Mouse (Mus musculus) hindbrain, embryonic 16.5 days (tissue): ENCODE results near the gene Degs1. TPM values are rescaled to one million over a fixed set of nuclear protein-coding genes. Genes with fewer than 3 reads are reported as not detected.

Experiments used
- ATAC-seq: fragments of 200-750 bp; cut with Nextera tagmentation; 2 replicates; pipeline ENCODE4 v1.8.0; 2017; ENCODE audit warnings: moderate TSS enrichment, moderate library complexity
- H3K27ac ChIP-seq: fragments of 300-500 bp; sonication (generic); 2 replicates; pipeline ENCODE4 v1.5.1; 2014; ENCODE audit warnings: low read depth, mild to moderate bottlenecking, control low read depth, low read length, moderate library complexity
- H3K27me3 ChIP-seq: fragments of 300-500 bp; sonication (generic); replicated peaks from 2 replicates; pipeline ENCODE4 v1.6.1; 2014; ENCODE audit warnings: low read length; ENCODE audit not compliant: control insufficient read depth, insufficient read depth
- H3K36me3 ChIP-seq: fragments of 300-500 bp; sonication (generic); 2 replicates; pipeline ENCODE4 v1.6.1; 2014; ENCODE audit warnings: mild to moderate bottlenecking, low read length, moderate library complexity, mixed read lengths; ENCODE audit not compliant: control insufficient read depth, insufficient read depth
- H3K4me1 ChIP-seq: fragments of 300-500 bp; sonication (generic); 2 replicates; pipeline ENCODE4 v1.6.1; 2014; ENCODE audit warnings: low read depth, low read length; ENCODE audit not compliant: control insufficient read depth, insufficient read depth
- H3K4me2 ChIP-seq: fragments of 300-500 bp; sonication (generic); 2 replicates; pipeline ENCODE4 v1.6.1; 2014; ENCODE audit warnings: mild to moderate bottlenecking, low read length, control low read depth, moderate library complexity
- H3K4me3 ChIP-seq: fragments of 300-500 bp; sonication (generic); 2 replicates; pipeline ENCODE4 v1.5.1; 2014; ENCODE audit warnings: mild to moderate bottlenecking, low read length, control low read depth, moderate library complexity
- H3K9ac ChIP-seq: fragments of 300-500 bp; sonication (generic); 2 replicates; pipeline ENCODE4 v1.6.1; 2014; ENCODE audit warnings: low read depth, mild to moderate bottlenecking, control low read depth, low read length, moderate library complexity
- H3K9me3 ChIP-seq: fragments of 300-500 bp; sonication (generic); 2 replicates; pipeline ENCODE4 v1.6.1; 2014; ENCODE audit warnings: mild to moderate bottlenecking, low read length, moderate library complexity; ENCODE audit not compliant: control insufficient read depth
- WGBS: fragments of 180-500 bp; shearing (Covaris S2); extraction: QIAGEN DNeasy Blood & Tissue Kit; methylation state at CpG from one replicate; pipeline ENCODE4 v1.1.7; 2014; 5-methylcytosine and 5-hydroxymethylcytosine counted together
- polyA plus RNA-seq: library from polyadenylated mRNA; unstranded; fragments of >200 nt; fragmentation: Nextera tagmentation; extraction: Ambion mirVana; gene quantifications from 2 replicates; pipeline ENCODE4 v1.2.1, GENCODE M21; 2015

Degs1 gene
- polyA plus RNA-seq, 1 experiment from 2014 or later: 116 TPM

- ATAC-seq: no peak
- WGBS: 56% methylated on average over 8 of the region's 8 CpGs
- H3K27me3 ChIP-seq: no peaks in the 10 kb centered on the region
- H3K4me2 ChIP-seq: no peak overlapping the region
- H3K9me3 ChIP-seq: no peaks in the 10 kb centered on the region
- H3K4me3 ChIP-seq: no peak overlapping the region
- H3K4me1 ChIP-seq: no peaks in the 10 kb centered on the region
- H3K36me3 ChIP-seq: no peaks in the 10 kb centered on the region
- H3K27ac ChIP-seq: no peak overlapping the region
- no peak overlapping the region for H3K9ac ChIP-seq
Measured at GRCm38 (mm10) chr1:182249298-182249697, 33.3 kb downstream of the Degs1 start.

GRCm38 (mm10) chr1:182245003-182245402 is 37.6 kb downstream of the Degs1 start:
- H3K4me1 ChIP-seq: no peaks in the 10 kb centered on the region
- ATAC-seq: no peak
- 91% methylated on average over 5 of the region's 5 CpGs for WGBS
- no peak overlapping the region for H3K4me3 ChIP-seq
- no peak overlapping the region for H3K9ac ChIP-seq
- no peak overlapping the region for H3K4me2 ChIP-seq
- H3K9me3 ChIP-seq: no peaks in the 10 kb centered on the region
- H3K27ac ChIP-seq: no peak overlapping the region
- no peaks in the 10 kb centered on the region for H3K36me3 ChIP-seq
- H3K27me3 ChIP-seq: no peaks in the 10 kb centered on the region

GRCm38 (mm10) chr1:182238056-182238703 is 44.4 kb downstream of the Degs1 start:
- Histone ChIP-seq H3K9me3 (no peaks in the 10 kb centered on the region), H3K4me1 (no peaks in the 10 kb centered on the region), H3K9ac (no peak overlapping the region), H3K27ac (no peak overlapping the region), H3K4me3 (no peak overlapping the region), H3K27me3 (no peaks in the 10 kb centered on the region), H3K4me2 (no peak overlapping the region), H3K36me3 (no peaks in the 10 kb centered on the region)
- no peak for ATAC-seq
- 62% methylated on average over 7 of the region's 7 CpGs for WGBS

GRCm38 (mm10) chr1:182237386-182237785 is 45.2 kb downstream of the Degs1 start:
- no peaks in the 10 kb centered on the region for H3K36me3 ChIP-seq
- no peaks in the 10 kb centered on the region for H3K4me1 ChIP-seq
- H3K27ac ChIP-seq: no peak overlapping the region
- 36% methylated on average over 1 of the region's 1 CpGs for WGBS
- H3K27me3 ChIP-seq: no peaks in the 10 kb centered on the region
- H3K9me3 ChIP-seq: no peaks in the 10 kb centered on the region
- H3K9ac ChIP-seq: no peak overlapping the region
- no peak overlapping the region for H3K4me2 ChIP-seq
- ATAC-seq: no peak
- H3K4me3 ChIP-seq: no peak overlapping the region

GRCm38 (mm10) chr1:182235174-182235573 is 47.4 kb downstream of the Degs1 start:
- Histone ChIP-seq H3K9ac (no peak overlapping the region), H3K4me2 (no peak overlapping the region), H3K9me3 (no peaks in the 10 kb centered on the region), H3K27me3 (no peaks in the 10 kb centered on the region), H3K4me1 (no peaks in the 10 kb centered on the region), H3K36me3 (no peaks in the 10 kb centered on the region), H3K27ac (no peak overlapping the region), H3K4me3 (no peak overlapping the region)
- ATAC-seq: no peak
- WGBS: 90% methylated on average over 4 of the region's 4 CpGs

- Histone ChIP-seq H3K36me3 (no peaks in the 10 kb centered on the region), H3K9me3 (no peaks in the 10 kb centered on the region), H3K27me3 (no peaks in the 10 kb centered on the region), H3K4me3 (no peak overlapping the region), H3K27ac (no peak overlapping the region), H3K9ac (no peak overlapping the region), H3K4me2 (no peak overlapping the region), H3K4me1 (no peaks in the 10 kb centered on the region)
- no peak for ATAC-seq
- 84% methylated on average over 4 of the region's 4 CpGs for WGBS
Measured at GRCm38 (mm10) chr1:182229381-182229780, 53.2 kb downstream of the Degs1 start.

- 57% methylated on average over 12 of the region's 12 CpGs for WGBS
Measured at GRCm38 (mm10) chr1:182227141-182227963, 55.3 kb downstream of the Degs1 start.

GRCm38 (mm10) chr1:182226261-182226660 is 56.3 kb downstream of the Degs1 start:
- Histone ChIP-seq H3K36me3 (no peaks in the 10 kb centered on the region), H3K27ac (no peak overlapping the region), H3K9ac (no peak overlapping the region), H3K4me2 (no peak overlapping the region), H3K9me3 (no peaks in the 10 kb centered on the region), H3K4me3 (no peak overlapping the region), H3K27me3 (no peaks in the 10 kb centered on the region), H3K4me1 (no peaks in the 10 kb centered on the region)
- no peak for ATAC-seq
- WGBS: 90% methylated on average over 9 of the region's 9 CpGs

More at GRCm38 (mm10) chr1:182227141-182227963, 55.3 kb downstream of the Degs1 start:
- H3K27me3 ChIP-seq: no peaks in the 10 kb centered on the region
- H3K4me2 ChIP-seq: no peak overlapping the region
- ATAC-seq: no peak
- no peak overlapping the region for H3K4me3 ChIP-seq
- no peak overlapping the region for H3K9ac ChIP-seq
- no peaks in the 10 kb centered on the region for H3K36me3 ChIP-seq
- H3K9me3 ChIP-seq: no peaks in the 10 kb centered on the region
- no peaks in the 10 kb centered on the region for H3K4me1 ChIP-seq
- H3K27ac ChIP-seq: no peak overlapping the region
